Mouse (Mus musculus) liver, embryonic 15.5 days (tissue): ENCODE measurements around the gene BC030867. TPM values are rescaled to one million over a fixed set of nuclear protein-coding genes. Genes with fewer than 3 reads are reported as not detected.

Experiments used
- ATAC-seq: fragments of 200-750 bp; cut with Nextera tagmentation; 2 replicates; pipeline ENCODE4 v1.8.0; 2017; ENCODE audit warnings: moderate number of reproducible peaks, mild to moderate bottlenecking, moderate library complexity; ENCODE audit not compliant: insufficient read depth
- H3K27ac ChIP-seq: fragments of 300-500 bp; sonication (generic); replicated peaks from 2 replicates; pipeline ENCODE4 v1.5.1; 2015; ENCODE audit warnings: mild to moderate bottlenecking, inconsistent platforms
- H3K27me3 ChIP-seq: fragments of 300-500 bp; sonication (generic); 2 replicates; pipeline ENCODE4 v1.6.1; 2015; ENCODE audit warnings: mild to moderate bottlenecking, inconsistent platforms
- H3K36me3 ChIP-seq: fragments of 300-500 bp; sonication (generic); replicated peaks from 2 replicates; pipeline ENCODE4 v1.6.1; 2015; ENCODE audit warnings: moderate library complexity, mild to moderate bottlenecking, inconsistent platforms
- H3K4me1 ChIP-seq: fragments of 300-500 bp; sonication (generic); replicated peaks from 2 replicates; pipeline ENCODE4 v1.6.1; 2015; ENCODE audit warnings: inconsistent platforms
- H3K4me2 ChIP-seq: fragments of 300-500 bp; sonication (generic); 2 replicates; pipeline ENCODE4 v1.6.1; 2015; ENCODE audit warnings: moderate library complexity, mild to moderate bottlenecking, inconsistent platforms
- H3K4me3 ChIP-seq: fragments of 300-500 bp; sonication (generic); replicated peaks from 2 replicates; pipeline ENCODE4 v1.5.1; 2015; ENCODE audit warnings: mild to moderate bottlenecking, inconsistent platforms
- H3K9ac ChIP-seq: fragments of 300-500 bp; sonication (generic); 2 replicates; pipeline ENCODE4 v1.6.1; 2015; ENCODE audit warnings: moderate library complexity, mild to moderate bottlenecking, inconsistent platforms
- H3K9me3 ChIP-seq: fragments of 300-500 bp; sonication (generic); replicated peaks from 2 replicates; pipeline ENCODE4 v1.6.1; 2016; ENCODE audit warnings: inconsistent platforms
- WGBS: fragments of 180-500 bp; shearing (Covaris S2); methylation state at CpG from one replicate; pipeline ENCODE4 v1.1.7; 2015; ENCODE audit warnings: mixed read lengths; ENCODE audit not compliant: insufficient replicate concordance; 5-methylcytosine and 5-hydroxymethylcytosine counted together
- polyA plus RNA-seq: library from polyadenylated mRNA; unstranded; fragments of >200 nt; fragmentation: Nextera tagmentation; extraction: Ambion mirVana; gene quantifications from 2 replicates; pipeline ENCODE4 v1.2.1, GENCODE M21; 2015

Gene BC030867
- polyA plus RNA-seq, 1 experiment from 2014 or later: 14.1 TPM

DNA sequence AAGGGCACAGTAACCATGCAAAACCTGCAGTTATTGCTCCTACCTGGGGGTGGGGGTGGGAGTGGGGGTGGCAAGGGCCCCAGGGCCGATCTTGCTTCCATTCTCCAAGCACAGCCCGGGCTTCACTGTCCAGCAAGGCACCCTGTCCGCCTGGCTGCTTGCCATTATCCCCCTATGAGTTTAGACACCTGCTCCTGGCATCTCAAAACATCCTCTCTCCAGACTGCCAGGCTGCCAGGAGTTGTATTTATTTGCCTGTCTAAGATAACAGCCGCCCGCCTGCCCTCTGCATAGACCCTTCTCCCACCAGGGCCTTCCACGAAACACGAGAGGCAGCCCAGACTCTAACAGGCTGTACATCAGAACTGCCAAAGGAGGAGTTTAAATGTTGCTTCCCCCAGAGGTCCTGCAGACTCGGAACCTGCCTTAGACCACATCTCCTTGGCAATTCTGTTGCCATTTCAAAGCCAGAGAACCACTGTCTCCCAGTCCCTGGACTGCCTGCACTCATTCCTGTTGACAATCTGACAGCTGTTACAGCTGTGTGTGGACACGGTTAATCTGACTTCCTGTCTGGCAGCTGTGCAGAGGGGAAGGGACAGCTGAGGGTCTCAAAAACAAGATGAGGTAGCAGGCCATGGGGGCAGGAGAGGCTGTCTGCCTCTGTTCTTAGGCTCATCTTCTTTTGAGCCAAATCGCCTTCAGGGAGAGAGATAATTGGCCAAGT lies 34.1 kb upstream of the BC030867 start:
- H3K27ac ChIP-seq: no peak overlapping the region

GRCm38 (mm10) chr11:102215511-102215910 lies 33.2 kb upstream of the BC030867 start:
- peak overlapping the region; percentile 43; the same call in 1 of the 2 replicates for H3K4me2 ChIP-seq
- no peaks in the 10 kb centered on the region for H3K36me3 ChIP-seq
- peaks cover 80% of the 10 kb centered on the region for H3K4me1 ChIP-seq
- 70% methylated on average over 11 of the region's 11 CpGs for WGBS
- no peak for ATAC-seq
- H3K27me3 ChIP-seq: no peaks in the 10 kb centered on the region
- H3K9ac ChIP-seq: no peak overlapping the region
- peak overlapping the region; percentile 64; the same call in 1 of the 2 replicates for H3K27ac ChIP-seq
- no peak overlapping the region for H3K4me3 ChIP-seq
- no peaks in the 10 kb centered on the region for H3K9me3 ChIP-seq

More for the DNA sequence above, 34.1 kb upstream of the BC030867 start:
- Histone ChIP-seq H3K36me3 (no peaks in the 10 kb centered on the region), H3K4me2 (0 out of 2 replicates have a peak overlapping the region, but pooled peaks have one; percentile 2), H3K4me1 (peaks cover 78% of the 10 kb centered on the region), H3K9me3 (no peaks in the 10 kb centered on the region), H3K4me3 (no peak overlapping the region), H3K27me3 (no peaks in the 10 kb centered on the region), H3K9ac (no peak overlapping the region)
- no peak for ATAC-seq
- 42% methylated on average over 10 of the region's 10 CpGs for WGBS

DNA sequence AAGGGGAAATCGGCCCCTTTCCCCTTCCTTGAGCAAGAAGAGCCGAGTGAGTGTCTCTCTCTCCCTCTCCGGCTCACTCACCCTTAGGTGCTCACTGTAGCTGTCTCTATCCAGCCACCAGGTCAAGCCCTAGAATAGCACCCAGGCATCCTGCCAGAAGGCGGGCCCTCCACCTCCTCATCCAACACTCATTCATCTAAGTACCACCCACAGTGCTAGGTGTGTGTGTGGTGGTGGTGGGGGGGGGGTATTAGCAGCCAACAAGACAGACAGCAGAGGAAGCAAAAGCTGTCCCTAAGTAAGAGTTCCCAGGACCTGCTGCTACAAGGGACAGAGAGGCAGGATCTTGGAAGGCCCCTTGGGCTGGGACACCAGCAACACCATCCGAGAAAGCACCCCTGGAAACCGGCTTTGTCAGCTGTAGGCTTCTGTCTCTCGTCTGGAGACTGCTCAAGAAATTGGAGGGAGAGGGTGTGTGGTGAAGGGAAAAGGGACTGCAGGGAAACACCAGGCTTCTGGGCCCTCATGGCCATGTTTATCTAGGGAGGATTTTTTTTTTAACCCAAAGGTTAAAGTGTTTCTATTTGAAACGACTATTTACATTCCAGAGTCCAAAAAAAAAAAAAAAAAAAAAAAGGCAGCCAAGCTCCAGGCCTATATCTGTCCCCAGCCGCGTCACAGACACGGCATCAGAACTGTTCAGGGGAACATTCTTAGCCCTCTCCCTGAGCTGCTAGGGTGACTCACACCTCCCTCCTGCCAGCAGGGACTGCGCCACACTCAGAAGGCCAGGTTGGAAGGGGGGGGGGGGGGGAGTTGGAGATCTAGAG lies 32.4 kb upstream of the BC030867 start:
- Histone ChIP-seq H3K36me3 (no peaks in the 10 kb centered on the region), H3K4me2 (peak overlapping the region; percentile 71), H3K4me1 (peaks cover 81% of the 10 kb centered on the region), H3K4me3 (no peak overlapping the region; the same call in 1 of the 2 replicates), H3K27ac (peak overlapping the region; percentile 64), H3K9ac (no peak overlapping the region), H3K27me3 (no peaks in the 10 kb centered on the region), H3K9me3 (no peaks in the 10 kb centered on the region)
- 43% methylated on average over 12 of the region's 12 CpGs for WGBS
- ATAC-seq: peak; percentile 15; the same call in 1 of the 2 replicates

- no peak overlapping the region for H3K9ac ChIP-seq
- H3K4me3 ChIP-seq: peak overlapping the region; percentile 53
- peak overlapping the region; percentile 64 for H3K27ac ChIP-seq
- 66% methylated on average over 5 of the region's 5 CpGs for WGBS
- no peaks in the 10 kb centered on the region for H3K9me3 ChIP-seq
- ATAC-seq: no peak
- peaks cover 77% of the 10 kb centered on the region for H3K4me1 ChIP-seq
- H3K27me3 ChIP-seq: 0 out of 2 replicates have a peak, but pooled peaks cover 1% of the 10 kb centered on the region
- no peaks in the 10 kb centered on the region for H3K36me3 ChIP-seq
- peak overlapping the region; percentile 71 for H3K4me2 ChIP-seq
Measured at GRCm38 (mm10) chr11:102216886-102217240, 31.8 kb upstream of the BC030867 start.

DNA sequence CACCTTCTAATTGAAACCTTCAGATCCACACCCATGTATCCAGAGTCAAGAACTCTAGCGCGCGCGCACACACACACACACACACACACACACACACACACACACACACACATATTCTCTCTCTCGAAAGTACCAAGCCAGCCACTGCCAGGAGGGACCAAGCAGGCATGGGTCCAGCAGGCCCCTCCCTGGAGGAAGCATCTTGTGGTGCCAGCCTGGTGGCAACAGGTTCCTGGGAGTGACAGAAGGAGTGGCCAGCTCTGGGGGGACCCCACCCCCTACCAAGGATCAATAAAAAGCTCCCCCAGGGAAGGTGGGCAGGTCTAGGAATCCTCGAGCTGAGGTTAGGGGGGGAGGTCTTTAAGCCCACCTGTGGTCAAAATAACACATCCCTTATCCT lies 31.3 kb upstream of the BC030867 start:
- H3K9ac ChIP-seq: peak overlapping the region; percentile 57; the same call in 1 of the 2 replicates
- H3K27ac ChIP-seq: peak overlapping the region; percentile 70; the same call in 1 of the 2 replicates
- ATAC-seq: no peak

DNA sequence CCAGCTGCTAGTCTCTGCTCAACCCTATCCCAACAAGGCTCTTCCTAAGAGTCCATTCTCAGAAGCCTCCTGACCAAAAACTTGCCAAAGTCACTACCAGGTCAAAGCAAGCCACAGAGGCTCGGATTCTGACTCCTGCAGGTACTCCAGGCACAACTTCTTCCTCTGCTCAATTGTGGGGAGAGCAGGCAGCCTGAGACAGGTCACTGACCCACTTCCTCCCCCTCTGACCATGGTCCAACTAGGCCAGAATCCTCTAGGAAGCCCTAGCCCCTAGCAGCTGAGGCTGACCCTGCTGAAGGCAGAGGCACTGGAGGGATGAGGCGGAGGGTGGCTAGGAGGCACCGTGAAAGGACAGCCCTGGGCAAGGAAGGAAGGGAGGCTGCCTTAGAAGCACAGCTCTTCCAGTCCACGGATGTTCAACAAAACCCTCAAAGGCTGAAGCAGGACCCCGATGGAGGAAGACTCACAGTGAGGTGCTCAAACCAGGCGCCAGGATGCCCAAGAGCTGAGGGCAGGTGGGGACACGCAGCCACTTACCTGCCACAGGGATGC lies 30.7 kb upstream of the BC030867 start:
- peak overlapping the region; percentile 70 for H3K27ac ChIP-seq
- H3K4me1 ChIP-seq: peaks cover 85% of the 10 kb centered on the region
- peak overlapping the region; percentile 71 for H3K4me2 ChIP-seq
- H3K9ac ChIP-seq: peak overlapping the region; percentile 57
- no peak for ATAC-seq
- H3K4me3 ChIP-seq: peak overlapping the region; percentile 53
- H3K36me3 ChIP-seq: no peaks in the 10 kb centered on the region
- 0 out of 2 replicates have a peak, but pooled peaks cover 4% of the 10 kb centered on the region for H3K27me3 ChIP-seq
- 32% methylated on average over 7 of the region's 7 CpGs for WGBS
- H3K9me3 ChIP-seq: no peaks in the 10 kb centered on the region

More for the DNA sequence above, 31.3 kb upstream of the BC030867 start:
- H3K36me3 ChIP-seq: no peaks in the 10 kb centered on the region
- H3K4me2 ChIP-seq: peak overlapping the region; percentile 71
- peak overlapping the region; percentile 53 for H3K4me3 ChIP-seq
- peaks cover 79% of the 10 kb centered on the region for H3K4me1 ChIP-seq
- H3K27me3 ChIP-seq: 0 out of 2 replicates have a peak, but pooled peaks cover 4% of the 10 kb centered on the region
- 55% methylated on average over 6 of the region's 6 CpGs for WGBS
- H3K9me3 ChIP-seq: no peaks in the 10 kb centered on the region

DNA sequence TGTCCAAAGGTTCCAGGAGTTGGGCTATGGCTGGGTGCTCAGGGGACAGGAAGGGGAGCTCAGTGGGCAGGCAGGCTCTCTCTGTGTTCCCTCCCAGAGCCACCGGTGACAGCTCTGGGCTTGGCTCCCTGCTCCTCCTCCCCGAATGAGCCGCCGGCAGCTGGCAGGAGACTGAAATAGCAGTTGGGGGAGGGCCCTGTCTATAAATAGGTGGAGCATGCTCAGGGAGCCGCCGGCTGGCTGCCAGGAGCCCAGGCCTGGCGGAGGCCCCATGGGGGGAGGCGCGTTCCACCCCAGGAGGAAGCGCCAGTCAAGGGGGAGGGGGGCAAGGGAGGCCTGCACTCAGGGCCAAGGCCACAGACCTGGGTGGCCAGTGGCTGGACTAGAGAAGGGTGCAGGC lies 29.9 kb upstream of the BC030867 start:
- H3K4me1 ChIP-seq: peaks cover 85% of the 10 kb centered on the region
- peak overlapping the region; percentile 57 for H3K9ac ChIP-seq
- peaks cover 11% of the 10 kb centered on the region; the same call in 1 of the 2 replicates for H3K27me3 ChIP-seq
- peak overlapping the region; percentile 71 for H3K4me2 ChIP-seq
- H3K36me3 ChIP-seq: no peaks in the 10 kb centered on the region
- peak; percentile 76 for ATAC-seq
- peak overlapping the region; percentile 53 for H3K4me3 ChIP-seq
- H3K27ac ChIP-seq: peak overlapping the region; percentile 70
- 0% methylated on average over 10 of the region's 10 CpGs for WGBS
- no peaks in the 10 kb centered on the region for H3K9me3 ChIP-seq

DNA sequence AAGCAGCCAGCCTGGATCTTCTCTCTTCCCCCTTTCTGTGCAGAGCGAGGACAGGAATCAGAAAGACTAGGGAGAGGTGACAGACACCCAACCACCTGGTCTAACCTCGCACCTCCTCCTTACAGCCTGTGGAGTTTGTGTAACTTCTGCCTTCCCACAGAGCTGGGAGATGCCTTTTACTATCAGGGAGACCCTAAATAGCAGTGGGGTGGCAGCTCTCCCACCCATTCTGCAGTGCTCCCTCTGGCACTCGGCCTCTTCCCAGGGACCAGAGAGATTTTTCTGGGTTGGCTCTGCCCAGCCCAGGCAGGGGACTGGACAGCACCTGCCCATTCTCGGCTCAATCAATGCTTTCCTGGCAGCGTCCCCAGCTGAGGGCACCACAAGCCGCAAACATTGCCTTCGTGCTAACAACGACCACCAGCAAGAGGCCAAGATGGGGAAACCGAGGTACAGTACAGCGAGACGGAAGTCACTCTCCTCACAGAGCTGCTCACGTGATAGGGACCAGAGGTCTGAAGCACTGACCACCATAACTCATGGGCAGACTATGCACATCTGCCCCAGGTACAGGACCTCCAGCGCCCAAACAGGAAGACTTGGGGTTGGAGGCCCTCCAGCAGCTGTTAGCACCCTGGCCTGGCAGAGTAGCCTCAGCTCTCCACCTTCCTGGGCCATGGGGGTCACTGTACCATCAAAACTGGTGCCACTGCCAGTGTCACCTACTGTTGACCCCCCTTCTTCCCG lies 29.3 kb upstream of the BC030867 start:
- Histone ChIP-seq H3K27me3 (peaks cover 18% of the 10 kb centered on the region), H3K9me3 (no peaks in the 10 kb centered on the region), H3K36me3 (no peaks in the 10 kb centered on the region), H3K4me2 (peak overlapping the region; percentile 71), H3K9ac (peak overlapping the region; percentile 57; the same call in 1 of the 2 replicates), H3K27ac (peak overlapping the region; percentile 70), H3K4me3 (peak overlapping the region; percentile 53), H3K4me1 (peaks cover 85% of the 10 kb centered on the region)
- WGBS: 40% methylated on average over 14 of the region's 14 CpGs
- ATAC-seq: no peak

DNA sequence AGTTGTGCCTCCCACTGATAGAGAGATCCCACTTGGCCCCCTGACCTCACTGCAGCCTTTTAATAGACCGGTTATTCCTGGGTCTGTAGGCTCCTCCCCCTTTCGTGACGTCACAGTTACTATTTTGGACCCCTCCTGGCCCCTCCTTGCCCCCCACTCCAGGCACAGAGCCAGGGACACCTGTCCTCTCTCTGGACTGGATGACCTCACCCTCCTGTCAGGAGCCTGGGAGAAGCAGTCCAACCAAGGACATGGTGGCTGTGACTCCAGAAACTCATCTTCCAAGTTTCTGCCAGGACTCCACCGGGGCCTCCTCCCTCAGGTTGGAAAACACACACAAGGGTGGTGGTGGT lies 28.7 kb upstream of the BC030867 start:
- no peak overlapping the region for H3K4me3 ChIP-seq
- H3K9ac ChIP-seq: no peak overlapping the region
- WGBS: 36% methylated on average over 4 of the region's 4 CpGs
- peaks cover 23% of the 10 kb centered on the region for H3K27me3 ChIP-seq
- no peak overlapping the region for H3K4me2 ChIP-seq
- H3K4me1 ChIP-seq: peaks cover 85% of the 10 kb centered on the region
- H3K36me3 ChIP-seq: no peaks in the 10 kb centered on the region
- no peaks in the 10 kb centered on the region for H3K9me3 ChIP-seq
- no peak for ATAC-seq
- H3K27ac ChIP-seq: no peak overlapping the region

- H3K4me2 ChIP-seq: no peak overlapping the region
- H3K27me3 ChIP-seq: peaks cover 28% of the 10 kb centered on the region
- H3K9ac ChIP-seq: no peak overlapping the region
- peaks cover 82% of the 10 kb centered on the region for H3K4me1 ChIP-seq
- 25% methylated on average over 6 of the region's 6 CpGs for WGBS
- no peaks in the 10 kb centered on the region for H3K9me3 ChIP-seq
- no peak for ATAC-seq
- no peak overlapping the region for H3K27ac ChIP-seq
- no peak overlapping the region for H3K4me3 ChIP-seq
- no peaks in the 10 kb centered on the region for H3K36me3 ChIP-seq
Measured at GRCm38 (mm10) chr11:102220451-102220850, 28.2 kb upstream of the BC030867 start.
